Mouse (Mus musculus) layer of hippocampus, postnatal 36 days (tissue): ENCODE data around the gene Spag6l. TPM values are rescaled to one million over a fixed set of nuclear protein-coding genes. Genes with fewer than 3 reads are reported as not detected.

Source experiments
- total RNA-seq, 2 experiments: library from RNA; stranded (reverse); gene quantifications; 2 replicates each; pipeline ENCODE4 v1.2.3; 2021

The Spag6l gene
- total RNA-seq, 2 experiments from 2014 or later, result 8.9 to 9.4 TPM

Other genes with a start within 250 kb of the Spag6l start
- 10 to 100 TPM; 49.9 to 53.2 TPM for gene Fgd4, start 228.9 kb downstream of the Spag6l start, total RNA-seq
- gene Olfr19, start 153.1 kb downstream of the Spag6l start, total RNA-seq, result not detected
- gene Igll1, start 34.5 kb upstream of the Spag6l start, total RNA-seq, result not detected
- 10 to 100 TPM; 56.6 to 71.4 TPM for gene Top3b, start 41.3 kb upstream of the Spag6l start, total RNA-seq
- gene Vpreb1, start 41.4 kb upstream of the Spag6l start, total RNA-seq, result 1 to 10 TPM in 1 of 2 experiments, not detected in 1; 1.5 TPM
- gene Ppm1f, start 67.0 kb upstream of the Spag6l start, total RNA-seq, result 10 to 100 TPM; 47.0 to 49.5 TPM
- gene Mapk1, start 153.9 kb upstream of the Spag6l start, total RNA-seq, result 100 to 1,000 TPM; 522 to 529 TPM
- 10 to 100 TPM; 35.4 to 38.5 TPM for gene Ypel1, start 240.2 kb upstream of the Spag6l start, total RNA-seq